Comparison of ENCODE assay signal across 18 mouse cellular contexts in genomic region chr11:120987608-120988007, GRCm38 (mm10). TPM values are rescaled to one million over a fixed set of nuclear protein-coding genes. Genes with fewer than 3 reads are reported as not detected.
A peak's percentile ranks its signal among the peaks of the same experiment; 100 is the strongest.
DNase-seq lines count a peak whose midpoint lies in the region; ATAC-seq and TF ChIP-seq lines count a peak whose summit lies in the region.
"Had no signal": no experiment of that assay in that cellular context is flagged by ENCODE, and none has a peak within 500 bp of the region (broad histone marks: within the 10 kb centered on the region; RNA-seq: fewer than 3 reads in every experiment).

No protein-coding gene starts in this region.

- peak overlapping the region; percentile 48; the same call in 1 of the 2 replicates for H3K9ac ChIP-seq in heart, embryonic 13.5 days
- H3K9ac ChIP-seq in stomach, postnatal 0 days (ENCODE audit: low read length): no peak overlapping the region
- H3K9ac ChIP-seq: embryonic facial prominence, embryonic 12.5 days; stomach, embryonic 15.5 days had no signal

- no peak for DNase-seq in heart, embryonic 10.5 days (ENCODE audit: low spot score)
- no peak for DNase-seq in left cerebral cortex, adult 2 months (ENCODE audit: extremely low spot score in 1 of 2, low spot score in 2 of 2)
- no peak for DNase-seq in left cerebral cortex, postnatal 36 days (ENCODE audit: low spot score in 2 of 2)
- peak; percentile 50 for DNase-seq in thymus, postnatal 4 days
- DNase-seq in thymus, adult 2 months: no peak
- no peak for DNase-seq in stomach, postnatal 0 days (ENCODE audit: low spot score)
- DNase-seq in urinary bladder, adult 2 months (ENCODE audit: low spot score): no peak
- DNase-seq: adrenal gland, postnatal 14 days; cerebellum, postnatal 14 days; kidney, postnatal 10 days; lung, postnatal 4 days had no signal

- ATAC-seq in heart, embryonic 13.5 days (ENCODE audit: extremely low read depth, insufficient number of reproducible peaks, low FRiP score, low TSS enrichment): no peak
- ATAC-seq in stomach, postnatal 0 days (ENCODE audit: low FRiP score, low TSS enrichment): no peak

- TF ChIP-seq POLR2A in thymus, adult 2 months (IDR thresholded peaks at IDR 0.05; ENCODE audit: control insufficient read depth, extremely low read depth, insufficient read depth, low read length, poor library complexity): no peak

- H3K9me3 ChIP-seq in heart, embryonic 13.5 days: no peaks in the 10 kb centered on the region
- no peaks in the 10 kb centered on the region for H3K9me3 ChIP-seq in heart, embryonic 10.5 days
- no peaks in the 10 kb centered on the region for H3K9me3 ChIP-seq in stomach, postnatal 0 days (ENCODE audit: control insufficient read depth, low read length)
- H3K9me3 ChIP-seq: embryonic facial prominence, embryonic 12.5 days; stomach, embryonic 15.5 days had no signal

- 0 out of 2 replicates have a peak overlapping the region, but pooled peaks have one; percentile 10 for H3K4me3 ChIP-seq in heart, embryonic 13.5 days
- no peak overlapping the region for H3K4me3 ChIP-seq in heart, embryonic 10.5 days
- no peak overlapping the region for H3K4me3 ChIP-seq in left cerebral cortex, adult 2 months
- no peak overlapping the region for H3K4me3 ChIP-seq in thymus, adult 2 months (ENCODE audit: control insufficient read depth, insufficient read depth, low read length)
- H3K4me3 ChIP-seq in stomach, postnatal 0 days (ENCODE audit: low read depth, low read length): no peak overlapping the region
- H3K4me3 ChIP-seq: embryonic facial prominence, embryonic 12.5 days; stomach, embryonic 15.5 days had no signal

- TF ChIP-seq CTCF in left cerebral cortex, adult 2 months (IDR thresholded peaks at IDR 0.05): peak; percentile 38
- no peak for TF ChIP-seq CTCF in thymus, adult 2 months (IDR thresholded peaks at IDR 0.05; ENCODE audit: borderline replicate concordance, control insufficient read depth, extremely low read depth, insufficient read depth, low read length, poor library complexity)
- peak; percentile 34 for TF ChIP-seq CTCF in stomach, postnatal 0 days (IDR thresholded peaks at IDR 0.05; ENCODE audit: low read depth)

- H3K27ac ChIP-seq in heart, embryonic 13.5 days (replicated peaks): no peak overlapping the region
- H3K27ac ChIP-seq in heart, embryonic 10.5 days: no peak overlapping the region
- H3K27ac ChIP-seq in left cerebral cortex, adult 2 months: no peak overlapping the region
- H3K27ac ChIP-seq in thymus, adult 2 months (ENCODE audit: control insufficient read depth, insufficient read depth, low read length): no peak overlapping the region
- H3K27ac ChIP-seq in stomach, postnatal 0 days (replicated peaks): no peak overlapping the region
- H3K27ac ChIP-seq: embryonic facial prominence, embryonic 12.5 days; stomach, embryonic 15.5 days had no signal

- H3K4me2 ChIP-seq in heart, embryonic 13.5 days: peak overlapping the region; percentile 96
- no peak overlapping the region for H3K4me2 ChIP-seq in stomach, postnatal 0 days (replicated peaks; ENCODE audit: low read depth)
- H3K4me2 ChIP-seq: embryonic facial prominence, embryonic 12.5 days had no signal

- WGBS in heart, embryonic 13.5 days: 62% methylated on average over 3 of the region's 3 CpGs
- 80% methylated on average over 3 of the region's 3 CpGs for WGBS in heart, embryonic 10.5 days
- 82% methylated on average over 3 of the region's 3 CpGs for WGBS in thymus, adult 2 months
- 65% methylated on average over 3 of the region's 3 CpGs for WGBS in stomach, postnatal 0 days

- no peak for TF ChIP-seq EP300 in stomach, postnatal 0 days (optimal IDR thresholded peaks at IDR 0.05)

- no peaks in the 10 kb centered on the region for H3K27me3 ChIP-seq in heart, embryonic 13.5 days (replicated peaks)
- H3K27me3 ChIP-seq in heart, embryonic 10.5 days (ENCODE audit: insufficient read depth, poor library complexity, severe bottlenecking): no peaks in the 10 kb centered on the region
- H3K27me3 ChIP-seq in thymus, adult 2 months (ENCODE audit: control insufficient read depth, insufficient read depth, low read length): no peaks in the 10 kb centered on the region
- H3K27me3 ChIP-seq in stomach, postnatal 0 days (ENCODE audit: control insufficient read depth, insufficient read depth, low read length): no peaks in the 10 kb centered on the region
- H3K27me3 ChIP-seq: embryonic facial prominence, embryonic 12.5 days; stomach, embryonic 15.5 days had no signal

- H3K36me3 ChIP-seq in heart, embryonic 13.5 days: peaks cover 48% of the 10 kb centered on the region
- peaks cover 45% of the 10 kb centered on the region for H3K36me3 ChIP-seq in heart, embryonic 10.5 days
- H3K36me3 ChIP-seq in thymus, adult 2 months (ENCODE audit: control insufficient read depth, insufficient read depth, low read length): peaks cover 26% of the 10 kb centered on the region
- peaks cover 6% of the 10 kb centered on the region for H3K36me3 ChIP-seq in stomach, postnatal 0 days (ENCODE audit: control insufficient read depth, insufficient read depth, low read length)

- peaks cover 83% of the 10 kb centered on the region for H3K4me1 ChIP-seq in heart, embryonic 13.5 days
- H3K4me1 ChIP-seq in heart, embryonic 10.5 days: peaks cover 53% of the 10 kb centered on the region
- H3K4me1 ChIP-seq in thymus, adult 2 months (replicated peaks; ENCODE audit: control insufficient read depth, insufficient read depth, low read length): peaks cover 24% of the 10 kb centered on the region
- peaks cover 16% of the 10 kb centered on the region for H3K4me1 ChIP-seq in stomach, postnatal 0 days (replicated peaks; ENCODE audit: control insufficient read depth, insufficient read depth)

- intact Hi-C loops in left cerebral cortex, adult 2 months (cut with DNase I): no loop called here
- intact Hi-C loops in left cerebral cortex, postnatal 36 days (cut with DNase I): no loop called here

RNA-seq across cellular contexts. Expression of gene Csnk1d, which starts 3.5 kb away (rescaled TPM):
- 71.4 and 71.5 TPM in 2 replicates for polyA plus RNA-seq in heart, embryonic 13.5 days (2015; fragmentation: Nextera tagmentation; extraction: Ambion mirVana)
- 85.2 and 99.8 TPM in 2 replicates for polyA plus RNA-seq in heart, embryonic 10.5 days (2016; fragmentation: Nextera tagmentation; extraction: Ambion mirVana)
- total RNA-seq in left cerebral cortex, adult 2 months (2021): 100 to 1,000 TPM; 126 to 132 TPM
- total RNA-seq in left cerebral cortex, postnatal 36 days (2021): 100 to 1,000 TPM; 113 to 115 TPM
- polyA plus RNA-seq in thymus, adult 2 months (2012; rRNA removed): 98.2 and 106 TPM in 2 replicates
- polyA plus RNA-seq in stomach, postnatal 0 days (2015; fragmentation: Nextera tagmentation; extraction: Ambion mirVana): 60.7 and 63.8 TPM in 2 replicates
- polyA plus RNA-seq in urinary bladder, adult 2 months (2012; rRNA removed): 106 and 110 TPM in 2 replicates

RNA-seq across cellular contexts. Expression of gene Slc16a3, which starts 39.3 kb away (rescaled TPM):
- polyA plus RNA-seq in heart, embryonic 13.5 days (2015; fragmentation: Nextera tagmentation; extraction: Ambion mirVana): 224 and 258 TPM in 2 replicates
- 416 and 440 TPM in 2 replicates for polyA plus RNA-seq in heart, embryonic 10.5 days (2016; fragmentation: Nextera tagmentation; extraction: Ambion mirVana)
- 1 to 10 TPM; 3.3 to 4.5 TPM for total RNA-seq in left cerebral cortex, adult 2 months (2021)
- 1 to 10 TPM; 3.5 to 5.5 TPM for total RNA-seq in left cerebral cortex, postnatal 36 days (2021)
- 8.0 and 8.5 TPM in 2 replicates for polyA plus RNA-seq in thymus, adult 2 months (2012; rRNA removed)
- polyA plus RNA-seq in stomach, postnatal 0 days (2015; fragmentation: Nextera tagmentation; extraction: Ambion mirVana): 7.2 and 10.0 TPM in 2 replicates
- 16.5 and 17.3 TPM in 2 replicates for polyA plus RNA-seq in urinary bladder, adult 2 months (2012; rRNA removed)

RNA-seq across cellular contexts. Expression of gene Cd7, which starts 51.6 kb away (rescaled TPM):
- 0.22 and 0.29 TPM in 2 replicates for polyA plus RNA-seq in heart, embryonic 13.5 days (2015; fragmentation: Nextera tagmentation; extraction: Ambion mirVana)
- not detected in 2 replicates for polyA plus RNA-seq in heart, embryonic 10.5 days (2016; fragmentation: Nextera tagmentation; extraction: Ambion mirVana)
- total RNA-seq in left cerebral cortex, adult 2 months (2021): 1 to 10 TPM; 2.2 to 3.0 TPM
- total RNA-seq in left cerebral cortex, postnatal 36 days (2021): 1 to 10 TPM; 2.1 TPM
- polyA plus RNA-seq in thymus, adult 2 months (2012; rRNA removed): 39.2 and 55.2 TPM in 2 replicates
- 0.31 and 0.51 TPM in 2 replicates for polyA plus RNA-seq in stomach, postnatal 0 days (2015; fragmentation: Nextera tagmentation; extraction: Ambion mirVana)
- 1.1 and 1.6 TPM in 2 replicates for polyA plus RNA-seq in urinary bladder, adult 2 months (2012; rRNA removed)
- total RNA-seq: gastrocnemius, adult 18-20 months; layer of hippocampus, postnatal 25 days had no signal
- polyA plus RNA-seq: forebrain, embryonic 11.5 days; limb, embryonic 11.5 days had no signal

RNA-seq across cellular contexts. Expression of gene Ccdc57, which starts 54.9 kb away (rescaled TPM):
- polyA plus RNA-seq in heart, embryonic 13.5 days (2015; fragmentation: Nextera tagmentation; extraction: Ambion mirVana): 3.1 and 3.7 TPM in 2 replicates
- 6.0 and 6.5 TPM in 2 replicates for polyA plus RNA-seq in heart, embryonic 10.5 days (2016; fragmentation: Nextera tagmentation; extraction: Ambion mirVana)
- total RNA-seq in left cerebral cortex, adult 2 months (2021): 1 to 10 TPM; 8.5 to 9.5 TPM
- 10 to 100 TPM in 1 of 2 experiments, 1 to 10 TPM in 1; 6.2 to 10.7 TPM for total RNA-seq in left cerebral cortex, postnatal 36 days (2021)
- polyA plus RNA-seq in thymus, adult 2 months (2012; rRNA removed): 1.6 and 1.7 TPM in 2 replicates
- 1.1 and 1.4 TPM in 2 replicates for polyA plus RNA-seq in stomach, postnatal 0 days (2015; fragmentation: Nextera tagmentation; extraction: Ambion mirVana)
- 3.8 and 4.1 TPM in 2 replicates for polyA plus RNA-seq in urinary bladder, adult 2 months (2012; rRNA removed)

Comparison
In these comparisons a context has a peak if more than half of its experiments do, and no peak if none do; other contexts are left out.
1. RNA of gene Slc16a3, which starts 39.3 kb away (polyA plus RNA-seq): 416 to 440 TPM in heart, embryonic 10.5 days and 224 to 258 TPM in heart, embryonic 13.5 days; 16.5 to 17.3 TPM in urinary bladder, adult 2 months, 7.2 to 10.0 TPM in stomach, postnatal 0 days and 8.0 to 8.5 TPM in thymus, adult 2 months; every median in the first group is over 10 times any median in the second.
2. RNA of gene Cd7, which starts 51.6 kb away (polyA plus RNA-seq): 39.2 to 55.2 TPM in thymus, adult 2 months; 1.1 to 1.6 TPM in urinary bladder, adult 2 months, 0.31 to 0.51 TPM in stomach, postnatal 0 days, 0.22 to 0.29 TPM in heart, embryonic 13.5 days and not detected in heart, embryonic 10.5 days; every median in the first group is over 10 times any median in the second.